Mouse (Mus musculus): ENCODE measurements around the gene Slfn14.

- no peak for TF ChIP-seq CTCF (IDR thresholded peaks at IDR 0.05; ENCODE audit: extremely low read depth, insufficient read length, insufficient replicate concordance, low read depth, low read length)
- TF ChIP-seq POLR2A (IDR thresholded peaks at IDR 0.05; ENCODE audit: low read depth, low read length) = no peak
These were observed 17.2 kb upstream of the Slfn14 start for GRCm38 (mm10) chr11:83303751-83304150.
